Mouse (Mus musculus): ENCODE measurements at regions not wholly inside any gene's neighbourhood (a gene's known extent, or its start where the extent isn't known, plus 50 kb on each side); places are given as distances from the start of the nearest gene placed in this dataset.

DNA sequence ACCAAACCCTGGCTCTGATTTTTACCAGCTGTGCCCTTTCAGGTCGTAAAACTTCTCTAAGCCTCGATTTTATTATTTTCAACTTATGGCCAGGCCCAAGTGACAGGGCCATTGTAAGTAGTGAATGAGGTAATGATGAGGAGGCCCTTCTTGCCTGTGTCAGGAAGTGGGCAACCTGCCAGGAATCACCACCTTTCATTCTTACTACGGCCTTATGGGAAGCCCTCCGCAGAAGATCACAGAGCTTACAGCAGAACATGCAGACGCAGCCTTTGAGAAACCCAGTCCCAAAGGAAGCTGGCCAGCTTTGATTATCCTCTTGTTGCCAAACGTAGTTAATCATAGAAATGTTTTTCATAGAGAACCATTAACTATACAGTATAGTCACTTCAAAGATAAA, 124.9 kb upstream of the Mpp6 start:
- no peaks in the 10 kb centered on the region for H3K27me3 ChIP-seq (ENCODE audit: control insufficient read depth, insufficient read depth, low read length, poor library complexity, severe bottlenecking)
- TF ChIP-seq CTCF (IDR thresholded peaks at IDR 0.05; ENCODE audit: low read depth, low read length): no peak
- TF ChIP-seq EP300 (IDR thresholded peaks at IDR 0.05; ENCODE audit: insufficient read depth, low read depth, low read length): no peak
- no peak for TF ChIP-seq POLR2A (IDR thresholded peaks at IDR 0.05; ENCODE audit: insufficient read depth, low read length)
- no peak overlapping the region for H3K27ac ChIP-seq (ENCODE audit: insufficient read depth, low read length)
- H3K9me3 ChIP-seq (replicated peaks; ENCODE audit: control insufficient read depth, insufficient read depth, low read length, poor library complexity, severe bottlenecking): no peaks in the 10 kb centered on the region
- H3K4me1 ChIP-seq (ENCODE audit: control insufficient read depth, insufficient read depth, low read length): no peaks in the 10 kb centered on the region
- H3K4me3 ChIP-seq (ENCODE audit: low read depth, low read length): no peak overlapping the region
- H3K36me3 ChIP-seq (ENCODE audit: control insufficient read depth, insufficient read depth, low read length, poor library complexity, severe bottlenecking): no peaks in the 10 kb centered on the region
- H3K9ac ChIP-seq (ENCODE audit: low read depth, poor library complexity, severe bottlenecking): no peak overlapping the region

GRCm38 (mm10) chr6:49987141-49987540, 122.9 kb upstream of the Mpp6 start:
- no peak overlapping the region for H3K27ac ChIP-seq (ENCODE audit: insufficient read depth, low read length)
- TF ChIP-seq EP300 (IDR thresholded peaks at IDR 0.05; ENCODE audit: insufficient read depth, low read depth, low read length) (no peak), POLR2A (IDR thresholded peaks at IDR 0.05; ENCODE audit: insufficient read depth, low read length) (no peak), CTCF (IDR thresholded peaks at IDR 0.05; ENCODE audit: low read depth, low read length) (no peak)
- H3K4me3 ChIP-seq (ENCODE audit: low read depth, low read length): no peak overlapping the region
- no peaks in the 10 kb centered on the region for H3K27me3 ChIP-seq (ENCODE audit: control insufficient read depth, insufficient read depth, low read length, poor library complexity, severe bottlenecking)
- H3K4me1 ChIP-seq (ENCODE audit: control insufficient read depth, insufficient read depth, low read length): no peaks in the 10 kb centered on the region
- H3K9ac ChIP-seq (ENCODE audit: low read depth, poor library complexity, severe bottlenecking): no peak overlapping the region
- H3K36me3 ChIP-seq (ENCODE audit: control insufficient read depth, insufficient read depth, low read length, poor library complexity, severe bottlenecking): no peaks in the 10 kb centered on the region
- H3K9me3 ChIP-seq (replicated peaks; ENCODE audit: control insufficient read depth, insufficient read depth, low read length, poor library complexity, severe bottlenecking): no peaks in the 10 kb centered on the region

GRCm38 (mm10) chr6:49987541-49988210, 122.4 kb upstream of the Mpp6 start:
- Histone ChIP-seq H3K9ac (ENCODE audit: low read depth, poor library complexity, severe bottlenecking) (no peak overlapping the region), H3K9me3 (replicated peaks; ENCODE audit: control insufficient read depth, insufficient read depth, low read length, poor library complexity, severe bottlenecking) (no peaks in the 10 kb centered on the region), H3K27ac (ENCODE audit: insufficient read depth, low read length) (no peak overlapping the region), H3K36me3 (ENCODE audit: control insufficient read depth, insufficient read depth, low read length, poor library complexity, severe bottlenecking) (no peaks in the 10 kb centered on the region), H3K27me3 (ENCODE audit: control insufficient read depth, insufficient read depth, low read length, poor library complexity, severe bottlenecking) (no peaks in the 10 kb centered on the region), H3K4me1 (ENCODE audit: control insufficient read depth, insufficient read depth, low read length) (no peaks in the 10 kb centered on the region), H3K4me3 (ENCODE audit: low read depth, low read length) (no peak overlapping the region)
- no peak for TF ChIP-seq POLR2A (IDR thresholded peaks at IDR 0.05; ENCODE audit: insufficient read depth, low read length)
- TF ChIP-seq EP300 (IDR thresholded peaks at IDR 0.05; ENCODE audit: insufficient read depth, low read depth, low read length): no peak
- no peak for TF ChIP-seq CTCF (IDR thresholded peaks at IDR 0.05; ENCODE audit: low read depth, low read length)

DNA sequence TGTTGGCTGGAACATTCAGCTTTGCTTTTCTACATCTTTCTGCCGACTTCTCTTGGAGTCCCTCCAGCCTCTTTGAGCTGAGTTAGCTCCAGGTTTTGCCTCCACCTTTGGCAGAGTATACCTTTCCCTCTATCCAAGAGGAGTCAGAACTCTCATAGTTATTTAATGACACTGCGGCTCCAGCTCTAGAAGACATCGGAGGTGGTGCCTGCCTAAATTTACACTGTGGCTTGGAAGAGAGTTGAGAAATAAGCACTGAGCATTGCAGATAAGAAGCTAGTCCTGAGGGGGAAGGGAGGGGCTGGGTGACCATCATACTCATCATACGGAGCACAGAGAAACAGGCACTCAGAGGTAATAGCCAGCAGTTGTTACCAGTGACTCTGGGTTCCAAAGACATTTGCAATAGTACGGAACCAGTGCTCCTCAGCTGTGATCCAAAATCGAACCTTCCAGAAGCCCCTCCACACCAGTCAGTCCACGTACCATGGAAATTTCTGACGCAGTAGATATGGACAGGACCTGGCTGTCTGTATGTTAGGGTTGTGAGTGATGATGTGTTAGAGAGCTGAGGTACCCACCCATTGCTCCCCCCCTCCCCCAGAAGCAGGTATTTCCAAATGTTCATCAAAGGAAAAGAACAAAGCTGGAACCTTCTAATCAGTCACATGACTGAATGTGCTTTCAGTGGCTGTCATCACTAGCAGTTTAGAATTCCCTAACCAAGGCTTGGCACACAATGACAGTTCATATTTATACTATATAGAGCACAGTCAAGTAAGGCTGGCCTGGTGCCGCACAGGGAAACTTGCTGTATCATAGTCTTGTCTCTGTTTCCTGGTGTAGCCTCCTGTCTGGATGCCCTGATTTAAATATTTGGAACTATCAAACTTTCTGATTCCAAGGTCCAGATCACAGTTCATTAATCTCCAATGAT, 120.2 kb upstream of the Mpp6 start:
- Histone ChIP-seq H3K4me1 (ENCODE audit: control insufficient read depth, insufficient read depth, low read length) (no peaks in the 10 kb centered on the region), H3K27me3 (ENCODE audit: control insufficient read depth, insufficient read depth, low read length, poor library complexity, severe bottlenecking) (no peaks in the 10 kb centered on the region), H3K9me3 (replicated peaks; ENCODE audit: control insufficient read depth, insufficient read depth, low read length, poor library complexity, severe bottlenecking) (no peaks in the 10 kb centered on the region), H3K27ac (ENCODE audit: insufficient read depth, low read length) (no peak overlapping the region), H3K9ac (ENCODE audit: low read depth, poor library complexity, severe bottlenecking) (no peak overlapping the region), H3K36me3 (ENCODE audit: control insufficient read depth, insufficient read depth, low read length, poor library complexity, severe bottlenecking) (no peaks in the 10 kb centered on the region), H3K4me3 (ENCODE audit: low read depth, low read length) (no peak overlapping the region)
- no peak for TF ChIP-seq EP300 (IDR thresholded peaks at IDR 0.05; ENCODE audit: insufficient read depth, low read depth, low read length)
- no peak for TF ChIP-seq CTCF (IDR thresholded peaks at IDR 0.05; ENCODE audit: low read depth, low read length)
- no peak for TF ChIP-seq POLR2A (IDR thresholded peaks at IDR 0.05; ENCODE audit: insufficient read depth, low read length)

DNA sequence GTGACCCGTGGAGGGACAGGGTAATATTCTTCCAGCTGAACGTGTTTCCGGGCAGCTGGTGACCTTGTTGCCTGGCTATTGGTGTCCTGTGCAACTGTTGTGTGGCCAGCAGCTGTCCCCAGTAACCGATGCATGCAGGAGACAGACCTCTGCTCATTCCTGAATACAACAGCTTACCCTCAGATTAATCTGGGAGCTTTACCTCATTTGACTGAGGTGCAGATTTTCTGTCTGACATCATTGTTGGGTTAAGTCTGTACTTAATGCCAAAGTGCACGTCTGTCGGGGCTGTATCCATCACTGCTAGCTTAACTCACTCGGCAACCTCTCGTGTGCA, 119.6 kb upstream of the Mpp6 start:
- no peak overlapping the region for H3K27ac ChIP-seq (ENCODE audit: insufficient read depth, low read length)
- no peaks in the 10 kb centered on the region for H3K9me3 ChIP-seq (replicated peaks; ENCODE audit: control insufficient read depth, insufficient read depth, low read length, poor library complexity, severe bottlenecking)
- H3K27me3 ChIP-seq (ENCODE audit: control insufficient read depth, insufficient read depth, low read length, poor library complexity, severe bottlenecking): no peaks in the 10 kb centered on the region
- TF ChIP-seq EP300 (IDR thresholded peaks at IDR 0.05; ENCODE audit: insufficient read depth, low read depth, low read length) (no peak), POLR2A (IDR thresholded peaks at IDR 0.05; ENCODE audit: insufficient read depth, low read length) (no peak), CTCF (IDR thresholded peaks at IDR 0.05; ENCODE audit: low read depth, low read length) (no peak)
- H3K4me1 ChIP-seq (ENCODE audit: control insufficient read depth, insufficient read depth, low read length): no peaks in the 10 kb centered on the region
- no peaks in the 10 kb centered on the region for H3K36me3 ChIP-seq (ENCODE audit: control insufficient read depth, insufficient read depth, low read length, poor library complexity, severe bottlenecking)
- no peak overlapping the region for H3K4me3 ChIP-seq (ENCODE audit: low read depth, low read length)
- no peak overlapping the region for H3K9ac ChIP-seq (ENCODE audit: low read depth, poor library complexity, severe bottlenecking)

- Histone ChIP-seq H3K4me3 (ENCODE audit: low read depth, low read length) (no peak overlapping the region), H3K9ac (ENCODE audit: low read depth, poor library complexity, severe bottlenecking) (no peak overlapping the region), H3K27ac (ENCODE audit: insufficient read depth, low read length) (no peak overlapping the region), H3K36me3 (ENCODE audit: control insufficient read depth, insufficient read depth, low read length, poor library complexity, severe bottlenecking) (no peaks in the 10 kb centered on the region), H3K4me1 (ENCODE audit: control insufficient read depth, insufficient read depth, low read length) (no peaks in the 10 kb centered on the region), H3K27me3 (ENCODE audit: control insufficient read depth, insufficient read depth, low read length, poor library complexity, severe bottlenecking) (no peaks in the 10 kb centered on the region), H3K9me3 (replicated peaks; ENCODE audit: control insufficient read depth, insufficient read depth, low read length, poor library complexity, severe bottlenecking) (no peaks in the 10 kb centered on the region)
- TF ChIP-seq POLR2A (IDR thresholded peaks at IDR 0.05; ENCODE audit: insufficient read depth, low read length) (no peak), EP300 (IDR thresholded peaks at IDR 0.05; ENCODE audit: insufficient read depth, low read depth, low read length) (no peak), CTCF (IDR thresholded peaks at IDR 0.05; ENCODE audit: low read depth, low read length) (no peak)
Observed at GRCm38 (mm10) chr6:49999365-49999764, 110.7 kb upstream of the Mpp6 start.

All from ES-Bruce4 (cell line).